Mouse (Mus musculus) 416B (cell line): ENCODE data around the gene Adrb1.
A peak's percentile ranks its signal among the peaks of the same experiment; 100 is the strongest.
"Not testable (repeated sequence)": the region's sequence is repeated elsewhere in the genome, so short reads cannot be mapped to it uniquely, and the experiment has no call there.

ENCODE experiments used
- DNase-seq: peaks from one replicate; pipeline ENCODE4 v3.0.0; 2011; ENCODE audit warnings: low read depth

Adrb1 gene

DNA sequence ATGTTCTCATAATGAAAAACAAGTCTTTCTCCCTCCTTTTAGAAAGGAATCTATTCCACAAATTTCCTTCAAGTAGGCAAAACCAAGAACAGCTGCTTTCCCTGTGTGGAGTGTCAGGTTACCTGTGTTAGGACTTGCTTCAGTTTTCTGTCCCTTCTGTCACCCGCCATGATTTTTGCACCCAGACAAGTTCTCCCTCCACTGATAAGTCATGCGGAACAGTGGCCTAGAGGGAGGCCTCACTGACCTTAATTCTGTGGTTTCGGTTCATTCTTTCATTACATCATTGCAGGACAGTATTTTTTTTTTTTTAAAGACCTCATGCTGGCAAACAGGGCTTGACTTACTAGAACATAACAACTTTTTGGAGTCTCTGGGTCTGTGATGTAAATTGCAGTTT, 27.3 kb downstream of the Adrb1 start:
- no peak for DNase-seq

DNA sequence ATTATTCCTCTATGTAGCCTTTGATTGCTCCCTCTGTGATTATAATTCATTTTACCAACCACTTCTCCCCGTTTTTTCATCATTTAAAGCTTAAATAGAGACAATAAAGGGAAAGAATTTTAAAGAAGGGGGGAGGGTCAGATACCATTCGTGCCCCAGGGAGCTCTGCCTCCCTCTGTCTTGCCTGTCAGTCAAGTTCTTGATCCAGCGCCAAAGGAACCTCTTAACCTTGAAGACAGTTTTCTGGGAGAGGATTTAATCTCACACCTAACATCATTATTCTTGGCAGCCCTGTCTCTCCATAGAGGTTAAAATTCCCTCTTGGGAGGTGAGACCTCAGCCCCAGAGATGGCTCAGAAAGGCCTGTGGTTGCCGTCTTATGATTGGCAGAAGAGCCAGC, 28.7 kb downstream of the Adrb1 start:
- DNase-seq: no peak

DNA sequence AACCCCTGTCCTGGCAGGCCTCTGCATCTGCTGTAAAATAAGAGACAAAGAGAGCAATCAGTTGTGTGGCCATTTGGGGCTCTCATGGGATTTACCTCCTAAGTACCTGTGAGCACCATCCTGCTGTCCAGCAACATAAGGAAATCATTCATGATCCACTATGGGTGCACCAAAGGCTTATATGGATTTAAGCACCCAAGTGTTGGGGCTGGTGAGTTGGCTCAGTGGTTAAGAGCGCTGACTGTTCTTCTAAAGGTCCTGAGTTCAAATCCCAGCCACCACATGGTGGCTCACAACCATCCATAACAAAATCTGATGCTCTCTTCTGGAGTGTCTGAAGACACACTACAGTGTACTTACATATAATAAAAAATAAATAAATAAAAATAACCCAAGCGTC, 32.5 kb downstream of the Adrb1 start:
- DNase-seq: not testable (repeated sequence)

DNA sequence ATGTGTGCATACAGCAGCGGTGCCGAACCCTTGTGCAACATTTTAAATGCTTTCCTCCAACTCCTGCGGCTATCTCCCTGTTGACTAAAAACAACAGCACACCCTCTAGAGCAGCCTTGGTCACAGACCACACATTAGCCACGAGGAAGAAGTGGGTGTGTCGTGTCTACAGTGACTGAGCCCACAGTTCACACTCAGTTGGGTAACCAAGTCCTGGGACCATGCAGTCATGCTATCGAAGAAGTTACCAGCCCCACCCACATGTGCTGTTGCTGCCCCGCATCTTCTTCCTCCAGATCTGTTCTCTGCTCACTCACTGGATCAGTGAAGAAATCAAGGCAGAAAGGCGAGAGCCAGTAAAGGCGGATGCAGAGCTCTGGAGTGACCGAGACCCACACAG, 34.4 kb downstream of the Adrb1 start:
- DNase-seq: peak; percentile 48

DNA sequence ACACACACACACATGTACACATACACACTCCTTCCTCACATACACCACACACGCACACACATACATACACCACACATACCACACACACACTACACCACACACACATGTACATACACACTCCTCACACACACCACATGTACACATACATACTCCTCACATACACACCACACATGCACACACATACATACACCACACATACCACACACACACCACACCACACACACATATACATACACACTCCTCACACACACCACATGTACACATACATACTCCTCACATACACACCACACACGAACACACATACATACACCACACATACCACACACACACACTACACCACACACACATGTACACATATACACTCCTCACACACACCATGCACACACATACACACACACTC, 36.3 kb downstream of the Adrb1 start:
- no peak for DNase-seq

DNA sequence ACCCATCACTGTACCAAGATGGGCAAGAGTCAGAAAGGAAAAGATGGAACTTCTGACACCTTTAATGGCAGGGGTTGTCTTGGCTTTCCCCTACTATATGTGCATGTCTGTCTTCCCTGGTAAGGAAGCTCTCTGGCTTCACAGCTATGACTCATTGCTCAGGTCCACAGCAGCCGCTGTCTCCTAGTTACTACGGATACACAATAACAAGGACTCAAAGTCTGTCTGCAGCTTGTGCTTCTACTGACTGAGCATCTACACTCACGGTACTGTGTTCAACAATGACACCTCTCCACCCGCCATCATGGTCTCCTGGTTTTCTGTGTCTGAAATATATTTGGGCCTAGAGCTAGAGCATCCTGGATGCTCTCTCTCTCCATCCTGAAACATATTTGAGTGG, 37.7 kb downstream of the Adrb1 start:
- peak; percentile 53 for DNase-seq

DNA sequence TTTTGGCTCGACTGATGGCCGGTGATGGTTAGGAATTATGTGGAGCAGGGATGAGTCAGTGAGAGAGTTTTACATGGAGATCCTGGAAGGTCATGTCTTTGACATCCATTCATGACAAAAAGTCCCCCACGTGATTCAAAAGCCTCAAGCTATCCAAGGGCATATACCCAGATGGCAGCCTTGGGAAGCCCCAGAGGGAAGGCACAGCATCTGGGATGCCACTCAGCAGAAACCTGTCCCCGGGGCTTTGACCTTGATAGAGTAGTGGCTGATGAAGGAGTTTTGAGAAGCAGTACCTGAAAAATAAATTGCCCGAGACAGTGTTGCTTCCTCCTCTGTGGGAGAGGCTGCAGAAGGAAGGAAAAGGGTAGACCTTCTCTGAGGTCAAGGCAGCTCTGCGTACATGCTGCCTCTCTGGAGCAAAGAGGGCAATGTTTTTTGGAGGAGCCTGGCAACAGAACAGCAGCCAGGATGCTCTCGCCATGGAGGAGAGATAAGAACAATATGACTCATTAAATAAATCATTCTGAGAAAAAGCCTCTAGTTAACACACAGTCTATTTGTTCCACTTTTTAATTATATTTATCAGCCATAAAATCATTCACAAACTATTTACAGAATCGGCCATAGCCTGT, 38.4 kb downstream of the Adrb1 start:
- DNase-seq: no peak

DNA sequence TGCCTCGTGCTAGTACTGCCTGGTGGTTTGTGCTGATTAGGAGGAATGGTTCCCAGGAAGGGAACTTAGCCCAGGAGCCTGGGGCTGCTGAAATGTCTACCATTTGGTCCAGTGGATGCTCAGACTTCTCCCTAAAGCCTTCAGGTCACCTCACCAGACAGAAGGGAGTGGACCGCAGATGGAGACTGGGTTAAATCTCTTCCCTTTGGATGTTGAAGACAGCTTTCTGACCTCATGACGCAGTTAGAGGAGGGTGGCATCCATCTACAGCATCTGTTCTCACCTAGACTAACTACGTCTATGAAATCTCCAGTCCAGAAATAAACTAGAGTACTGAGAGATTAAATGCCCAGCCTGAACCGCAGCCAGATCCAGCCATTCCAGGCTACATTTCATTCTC, 39.1 kb downstream of the Adrb1 start:
- DNase-seq: no peak

DNA sequence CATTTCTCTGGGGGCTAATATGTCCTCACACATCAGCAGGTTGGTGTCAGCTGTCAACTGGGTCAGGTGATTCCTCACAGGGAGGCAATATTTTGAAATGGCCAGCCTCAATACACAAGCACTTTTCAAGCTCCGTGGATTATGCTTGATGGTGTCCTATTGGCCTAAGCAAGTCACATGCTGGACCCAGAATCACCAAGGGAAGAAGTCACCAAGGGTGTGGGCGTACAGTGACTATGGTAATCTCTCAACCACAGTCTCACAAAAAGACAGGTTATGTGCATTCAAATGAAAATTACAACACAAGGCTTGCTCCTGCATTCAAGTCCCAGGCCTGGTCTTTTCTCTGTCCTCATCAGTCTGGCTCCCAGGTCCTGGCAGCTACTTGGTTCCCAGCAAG, 39.7 kb downstream of the Adrb1 start:
- no peak for DNase-seq

DNA sequence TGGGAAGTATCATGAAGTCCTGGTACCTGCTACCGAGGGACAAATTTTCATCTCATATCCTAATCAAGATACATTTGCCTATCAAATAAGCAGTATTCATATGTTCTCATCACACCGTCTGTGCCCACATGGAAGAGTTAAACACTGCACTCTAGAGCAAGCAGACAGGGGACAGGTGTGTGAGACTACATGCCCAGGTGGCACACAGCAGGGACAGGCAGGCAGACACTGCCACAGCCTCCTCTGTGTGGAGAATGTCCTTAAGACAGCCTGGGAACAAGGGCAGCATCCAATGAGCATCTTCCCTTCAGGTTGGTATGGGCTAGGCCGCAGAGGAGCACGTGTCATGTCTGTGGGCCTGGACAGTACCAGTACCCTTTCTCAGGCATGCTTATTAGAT, 40.7 kb downstream of the Adrb1 start:
- no peak for DNase-seq

DNA sequence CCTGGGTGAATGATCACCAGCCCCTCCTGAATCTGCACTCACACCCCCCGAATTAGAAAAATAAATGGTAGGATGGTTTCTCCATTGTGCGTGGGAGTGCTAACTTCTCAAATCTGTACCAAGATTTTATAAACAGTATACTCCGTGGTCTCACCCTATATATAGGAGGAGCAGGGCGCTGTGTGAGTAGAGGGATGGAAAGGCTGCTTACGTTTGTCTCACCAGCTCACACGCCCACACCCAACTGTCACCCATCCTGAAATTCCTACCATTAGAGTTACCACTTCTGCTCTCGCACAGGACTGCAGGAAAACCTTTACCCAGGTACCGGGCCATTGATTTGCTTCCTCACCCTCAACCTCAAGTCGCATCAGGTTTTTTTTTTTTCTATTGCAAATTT, 47.0 kb downstream of the Adrb1 start:
- no peak for DNase-seq

DNA sequence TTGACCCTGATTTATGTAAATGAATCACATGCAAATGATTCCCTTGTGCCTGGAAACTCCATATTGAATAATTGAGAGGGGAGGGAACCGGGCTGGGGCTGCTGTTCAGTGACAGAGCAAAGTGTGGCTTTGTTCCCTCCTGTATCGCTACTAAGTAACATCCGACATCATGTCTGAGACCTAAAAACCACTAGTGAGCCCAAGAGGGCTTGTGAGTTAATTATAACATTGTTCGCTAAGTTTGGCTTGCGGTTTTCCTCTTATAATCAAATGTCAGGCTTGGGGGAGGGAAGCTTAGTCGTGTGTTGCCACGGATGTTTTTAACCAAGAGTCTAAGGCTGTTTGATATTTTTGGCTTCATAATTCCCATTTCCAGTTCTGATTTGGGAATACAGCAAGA, 50.2 kb downstream of the Adrb1 start:
- DNase-seq: peak; percentile 64

DNA sequence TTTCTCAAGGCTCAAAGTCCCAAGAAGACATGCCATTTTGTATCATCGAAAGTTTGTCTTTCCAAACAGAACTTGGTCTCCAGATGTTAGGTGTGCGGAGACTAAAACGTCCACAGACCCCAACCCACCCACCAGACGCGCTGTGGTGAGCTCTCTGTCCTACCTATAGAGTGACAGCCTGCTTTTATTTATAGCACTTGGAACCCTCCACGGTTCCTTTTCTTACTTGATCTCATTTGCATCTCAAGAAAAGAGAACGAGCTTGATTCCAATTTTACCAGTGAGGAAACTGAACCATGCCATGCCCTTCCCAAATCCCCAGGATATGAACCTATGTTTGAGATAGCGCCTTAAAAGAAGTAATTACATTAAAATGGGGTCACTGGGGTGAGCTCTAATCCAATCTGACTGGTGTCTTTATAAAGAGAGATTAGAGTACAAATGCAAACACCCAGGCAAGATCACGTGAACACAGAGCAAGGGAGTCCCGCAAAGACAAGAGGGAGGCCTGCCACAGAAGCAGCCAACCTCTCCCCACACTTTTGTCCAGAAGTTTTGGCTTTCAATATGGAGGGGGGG, 51.5 kb downstream of the Adrb1 start:
- DNase-seq: no peak

DNA sequence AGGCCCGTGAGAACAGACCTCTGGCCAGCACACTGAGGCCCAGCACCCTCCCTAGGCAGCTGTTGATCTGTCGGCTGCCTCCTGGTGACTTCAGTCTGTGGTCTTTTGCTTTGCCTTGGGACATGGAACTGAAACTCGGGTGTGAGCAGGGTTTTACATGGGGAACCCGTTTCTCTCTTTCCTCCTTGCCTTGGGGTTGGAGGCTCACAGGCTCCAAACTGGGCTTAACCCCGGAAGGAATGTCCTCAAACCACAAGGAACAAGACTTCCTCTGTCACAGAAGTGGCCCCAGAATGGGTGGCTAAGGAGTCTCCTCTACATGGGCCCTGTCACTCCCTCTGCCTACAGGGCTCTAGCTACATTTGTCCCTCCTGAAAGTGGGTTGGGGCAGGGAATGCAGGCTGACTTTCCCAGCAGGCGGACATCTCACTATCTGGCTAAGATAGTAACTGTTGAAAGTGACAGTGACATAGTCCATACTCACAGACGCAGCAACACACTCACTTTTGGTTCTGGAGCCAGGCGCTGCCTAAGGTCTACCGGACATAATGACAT, 52.5 kb downstream of the Adrb1 start:
- DNase-seq: no peak

DNA sequence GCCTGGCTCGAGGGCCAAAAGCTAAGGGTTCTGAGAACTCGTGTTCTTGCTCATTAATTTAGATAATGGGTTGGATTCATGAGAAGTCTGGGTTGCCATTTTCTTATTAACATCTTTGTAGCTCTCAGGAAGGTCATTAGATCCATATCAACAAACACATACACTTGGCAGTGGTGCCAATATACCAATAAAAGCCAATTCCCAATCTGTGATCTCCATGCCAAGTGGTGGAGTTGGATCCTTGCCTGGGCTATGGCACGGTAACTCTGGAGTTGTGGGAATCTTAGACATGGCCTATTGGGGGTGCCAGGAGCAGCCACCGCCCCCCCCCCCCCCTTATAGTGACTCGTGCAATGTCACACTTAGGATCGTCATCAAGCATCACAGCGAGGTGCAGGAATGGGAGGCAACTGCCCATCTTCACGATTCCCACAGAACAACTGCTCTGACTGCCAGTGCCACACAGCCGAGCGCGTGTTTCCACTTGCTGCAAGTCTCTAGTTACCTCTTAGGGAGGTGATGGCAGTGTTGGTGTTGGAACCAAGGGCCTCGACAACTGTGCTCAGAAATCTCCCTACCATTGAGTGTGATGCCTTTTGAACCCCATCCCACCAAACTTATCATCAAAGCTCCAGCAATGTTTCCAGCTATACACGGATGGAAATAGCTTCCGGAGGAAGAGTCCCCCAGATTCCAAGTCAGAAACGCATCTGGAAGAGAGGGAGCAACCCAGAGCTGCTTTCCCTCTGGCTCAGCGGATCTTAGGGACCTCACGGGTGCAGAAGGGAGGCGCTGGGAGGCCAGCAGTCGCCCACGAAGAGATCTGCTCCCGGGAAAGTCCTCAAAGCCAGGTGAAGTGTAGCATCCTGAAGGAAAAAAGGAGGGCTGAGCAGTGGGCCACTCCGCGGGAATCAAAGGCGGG, 53.2 kb downstream of the Adrb1 start:
- no peak for DNase-seq

DNA sequence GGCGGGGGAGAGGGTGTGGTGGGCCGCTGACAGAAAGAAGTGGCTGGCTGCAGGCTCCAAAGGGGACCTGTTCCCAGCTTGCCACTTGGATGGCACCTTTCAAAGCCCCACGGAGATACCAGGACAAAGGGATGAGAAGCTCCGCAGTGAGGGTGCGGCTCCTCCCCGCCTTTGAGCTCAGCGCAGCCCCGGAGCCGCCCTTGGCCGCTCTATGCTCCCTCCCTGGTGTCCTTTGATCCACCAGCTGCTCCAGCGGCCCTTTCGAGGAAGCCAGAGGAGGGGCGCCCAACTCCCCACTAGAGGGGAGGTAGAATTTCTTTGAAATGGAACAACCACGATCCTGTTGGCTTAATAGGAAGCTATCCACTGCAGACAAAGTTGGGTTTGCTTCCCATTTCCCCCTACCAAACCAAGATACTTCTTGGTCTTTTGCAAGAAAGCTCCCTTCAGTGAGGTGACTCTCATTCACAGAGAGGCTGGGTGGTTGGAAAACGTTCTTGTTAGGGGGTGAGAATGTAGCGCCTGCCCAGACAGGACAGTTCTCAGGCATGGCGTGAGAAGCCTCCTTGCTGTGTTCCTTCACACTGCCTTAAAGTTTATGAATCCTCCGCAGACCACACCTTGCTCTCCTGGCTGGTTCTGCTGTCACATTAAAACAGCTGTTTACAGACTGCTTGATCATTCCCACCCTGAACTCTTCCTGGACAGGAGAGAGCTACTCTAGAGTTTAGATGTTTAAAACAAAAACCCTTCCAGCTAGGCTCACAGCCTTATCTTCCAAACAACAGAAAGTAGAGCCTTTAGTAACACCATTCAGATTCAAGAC, 54.1 kb downstream of the Adrb1 start:
- no peak for DNase-seq

DNA sequence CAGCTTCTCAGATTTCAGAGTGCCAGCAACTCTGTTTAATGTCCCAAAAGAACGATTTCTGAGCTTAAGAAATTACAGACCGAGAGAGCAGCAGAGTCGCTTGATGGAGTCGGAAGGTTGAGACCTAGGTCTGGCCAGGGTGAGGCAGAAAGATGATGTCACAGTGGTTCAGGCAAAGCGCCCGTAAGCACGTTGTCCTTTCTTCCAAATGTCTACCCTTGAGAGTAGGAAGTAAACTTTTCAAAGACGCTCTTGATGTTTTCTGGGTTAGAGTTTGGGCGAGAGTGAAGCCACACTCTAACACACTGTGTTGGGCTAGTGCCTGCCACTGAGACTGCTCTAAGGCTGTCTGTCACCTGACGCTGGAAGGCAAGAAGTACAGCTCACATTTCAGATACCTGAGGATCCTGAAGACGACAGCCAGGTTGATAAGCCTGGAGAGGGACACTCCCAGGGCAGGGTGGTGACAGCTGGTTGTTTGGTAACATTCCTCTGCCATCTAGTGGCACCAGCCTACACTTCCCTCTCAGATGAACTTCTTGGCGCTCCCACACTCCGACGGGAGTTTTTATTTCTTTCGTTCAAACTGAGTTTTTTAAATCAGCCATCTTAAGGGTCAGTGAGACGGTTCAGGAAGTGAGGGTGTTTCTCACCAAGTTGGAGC, 54.9 kb downstream of the Adrb1 start:
- DNase-seq: peak; percentile 45

DNA sequence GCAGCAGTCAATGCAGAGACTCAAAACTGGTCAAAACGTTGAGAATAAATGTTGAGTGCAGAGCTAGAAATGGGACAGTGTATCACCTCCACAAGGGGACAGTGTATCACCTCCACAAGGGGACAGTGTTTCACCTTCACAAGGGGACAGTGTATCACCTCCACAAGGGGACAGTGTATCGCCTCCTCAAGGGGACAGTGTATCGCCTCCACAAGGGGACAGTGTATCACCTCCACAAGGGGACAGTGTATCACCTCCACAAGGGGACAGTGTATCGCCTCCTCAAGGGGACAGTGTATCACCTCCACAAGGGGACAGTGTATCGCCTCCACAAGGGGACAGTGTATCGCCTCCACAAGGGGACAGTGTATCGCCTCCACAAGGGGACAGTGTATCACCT, 56.5 kb downstream of the Adrb1 start:
- DNase-seq: not testable (repeated sequence)
